Mouse (Mus musculus): Measurements from ENCODE around the gene Xpnpep3. TPM values are rescaled to one million over a fixed set of nuclear protein-coding genes. Genes with fewer than 3 reads are reported as not detected.

Gene Xpnpep3
- total RNA-seq, 2 experiments from 2014 or later, result 11.4 to 13.3 TPM

- DNase-seq, result no peak
Measured at GRCm38 (mm10) chr15:81399297-81399637, 671 bp upstream of the Xpnpep3 start.

GRCm38 (mm10) chr15:81405008-81405407 lies 5.1 kb downstream of the Xpnpep3 start:
- DNase-seq, result no peak

GRCm38 (mm10) chr15:81408199-81408598 lies 8.3 kb downstream of the Xpnpep3 start, which contains the start of gene Dnajb7:
Gene Dnajb7 (minus strand): TSS chr15:81408299.
- DNase-seq, result no peak

- peak; percentile 37 to 67 for DNase-seq
Measured at GRCm38 (mm10) chr15:81416763-81417310, 16.9 kb downstream of the Xpnpep3 start.

DNA sequence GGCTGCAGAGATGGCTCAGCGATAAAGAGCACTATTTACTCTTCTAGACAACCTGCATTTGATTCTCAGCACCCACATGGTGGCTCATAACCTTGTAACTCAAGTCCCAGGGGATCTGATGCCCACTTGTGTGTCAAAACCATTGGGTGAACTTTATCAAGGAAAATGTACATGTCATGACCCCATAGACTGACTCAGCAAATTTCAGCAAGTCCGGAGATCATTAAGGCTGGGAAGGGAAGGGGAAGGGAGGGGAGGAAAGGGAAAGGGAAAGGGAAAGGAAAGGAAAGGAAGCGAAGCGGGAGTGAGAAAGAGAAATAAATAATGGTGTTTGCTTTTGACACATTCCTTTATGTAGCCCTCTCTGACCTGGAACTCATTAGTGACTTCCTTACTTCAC lies 18.1 kb downstream of the Xpnpep3 start:
- no peak for DNase-seq

GRCm38 (mm10) chr15:81421454-81421853 lies 21.5 kb downstream of the Xpnpep3 start:
- DNase-seq, result no peak

DNA sequence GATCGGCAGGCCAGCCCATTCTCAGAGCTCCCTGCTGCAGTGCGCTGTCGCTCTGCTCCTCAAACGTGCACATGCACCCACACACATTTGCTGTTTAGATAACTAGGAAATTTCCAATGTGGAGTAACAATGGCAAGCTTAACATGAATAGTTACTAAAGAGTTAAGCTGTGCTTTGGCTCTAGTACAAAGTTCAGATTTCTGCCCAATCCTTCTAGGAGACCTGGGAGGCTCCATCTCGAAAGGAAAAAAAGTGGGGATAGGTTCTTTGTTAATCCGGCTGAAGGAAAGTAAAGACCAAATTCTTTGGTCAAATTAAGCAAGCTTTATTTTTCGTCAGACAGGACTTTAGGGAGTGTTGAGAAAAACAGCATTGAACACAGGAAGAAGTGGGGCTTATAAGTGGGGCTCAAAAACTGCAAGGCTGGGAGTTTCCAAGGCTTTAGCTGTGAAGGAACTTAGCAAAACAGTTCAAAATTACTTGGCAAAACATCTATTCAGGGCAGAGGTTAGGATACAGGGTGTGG lies 22.3 kb downstream of the Xpnpep3 start:
- no peak for DNase-seq

DNA sequence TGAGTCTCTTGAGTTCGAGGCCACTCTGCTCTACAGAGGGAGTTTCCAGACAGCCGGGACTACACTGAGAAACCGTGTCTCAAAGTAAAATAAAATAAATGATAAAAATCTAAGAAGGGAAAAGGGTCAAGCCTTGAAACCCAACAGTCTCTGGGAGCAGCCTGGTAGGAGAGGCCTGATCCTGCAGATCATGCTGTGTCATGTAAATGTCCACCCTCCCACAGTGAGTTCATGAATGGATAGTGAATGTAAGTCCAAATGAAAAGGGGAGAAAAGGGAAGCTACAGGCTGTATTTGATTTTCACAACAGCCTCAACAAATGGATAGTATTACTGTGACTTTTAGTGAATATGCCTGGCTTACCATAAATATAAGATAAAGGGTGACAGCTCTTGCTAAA lies 25.4 kb downstream of the Xpnpep3 start:
- DNase-seq, result no peak

DNA sequence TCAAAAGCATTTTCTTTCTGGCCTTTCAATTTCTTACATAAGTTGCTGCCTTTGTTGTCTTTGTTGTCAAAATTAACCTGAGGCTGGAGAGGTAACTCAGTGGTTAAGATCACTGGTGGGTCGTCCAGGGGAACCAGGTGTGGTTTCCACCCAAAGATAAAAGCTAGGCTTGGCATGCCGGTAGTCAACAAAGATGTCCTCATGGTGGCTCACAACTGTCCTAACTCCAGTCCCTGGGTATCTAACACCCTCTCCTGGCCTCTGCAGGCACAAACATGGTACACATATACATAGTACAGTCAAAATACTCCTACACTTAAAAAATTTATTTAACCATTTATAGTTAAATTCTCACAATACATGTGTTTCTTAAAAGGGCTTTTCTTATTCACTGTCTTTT lies 28.0 kb downstream of the Xpnpep3 start:
- DNase-seq, result no peak

DNA sequence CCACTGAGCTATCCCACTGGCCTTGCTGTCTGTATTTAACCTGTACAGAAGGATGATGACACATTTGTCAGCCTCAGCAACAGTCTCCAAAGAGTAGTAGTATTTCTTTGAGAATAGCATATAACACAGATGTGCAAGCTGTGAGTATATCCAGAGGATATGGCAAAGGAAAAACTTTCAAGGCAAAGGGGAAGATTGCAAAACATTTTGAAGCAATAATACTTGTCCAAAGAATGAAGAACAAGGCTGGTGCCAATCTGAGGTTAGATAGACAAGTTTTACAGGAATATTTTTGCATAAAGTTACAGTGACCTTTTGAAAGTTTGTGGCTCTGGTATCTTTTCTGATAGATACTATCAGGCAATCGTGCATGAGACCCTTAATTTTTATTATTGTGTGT lies 31.3 kb downstream of the Xpnpep3 start:
- no peak for DNase-seq

GRCm38 (mm10) chr15:81438345-81438744 lies 38.4 kb downstream of the Xpnpep3 start:
- no peak for DNase-seq

GRCm38 (mm10) chr15:81439236-81439635 lies 39.3 kb downstream of the Xpnpep3 start:
- no peak for DNase-seq

GRCm38 (mm10) chr15:81448463-81448862 lies 48.5 kb downstream of the Xpnpep3 start:
- DNase-seq, result peak; percentile 70 to 89

DNA sequence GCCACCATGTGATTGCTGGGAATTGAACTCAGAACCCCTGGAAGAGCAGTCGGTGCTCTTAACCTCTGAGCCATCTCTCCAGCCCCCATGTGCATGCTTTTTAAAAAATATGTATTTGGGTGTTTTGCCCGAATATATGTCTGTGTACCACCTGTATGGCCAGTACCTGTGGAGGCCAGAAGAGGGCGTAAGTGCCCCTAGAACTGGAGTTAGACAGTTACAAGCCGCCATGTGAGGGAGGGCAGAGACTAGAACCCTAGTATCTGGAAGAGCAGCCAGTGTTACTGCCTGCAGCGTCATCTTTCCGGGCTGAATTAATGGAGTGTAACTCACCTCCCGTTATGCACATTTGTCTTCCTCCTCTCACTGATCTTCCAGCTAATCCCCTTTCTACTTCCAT lies 61.6 kb downstream of the Xpnpep3 start:
- no peak for DNase-seq

GRCm38 (mm10) chr15:81465016-81465660 lies 65.2 kb downstream of the Xpnpep3 start:
- DNase-seq, result no peak

GRCm38 (mm10) chr15:81465901-81466737 lies 66.2 kb downstream of the Xpnpep3 start, which contains the start of gene Rbx1:
Gene Rbx1 (plus strand): TSS chr15:81466296.
- peak; percentile 99 to 100 for DNase-seq

- no peak for DNase-seq
Measured at GRCm38 (mm10) chr15:81466738-81467113, 66.8 kb downstream of the Xpnpep3 start.

- DNase-seq, result no peak
Measured at GRCm38 (mm10) chr15:81470735-81471134, 70.8 kb downstream of the Xpnpep3 start.

- no peak for DNase-seq
Measured at GRCm38 (mm10) chr15:81472256-81472655, 72.3 kb downstream of the Xpnpep3 start.

- peak in 1 of 2 experiments; percentile 51 for DNase-seq
Measured at GRCm38 (mm10) chr15:81475654-81476053, 75.7 kb downstream of the Xpnpep3 start.

- no peak for DNase-seq
Measured at GRCm38 (mm10) chr15:81476597-81476996, 76.7 kb downstream of the Xpnpep3 start.

DNA sequence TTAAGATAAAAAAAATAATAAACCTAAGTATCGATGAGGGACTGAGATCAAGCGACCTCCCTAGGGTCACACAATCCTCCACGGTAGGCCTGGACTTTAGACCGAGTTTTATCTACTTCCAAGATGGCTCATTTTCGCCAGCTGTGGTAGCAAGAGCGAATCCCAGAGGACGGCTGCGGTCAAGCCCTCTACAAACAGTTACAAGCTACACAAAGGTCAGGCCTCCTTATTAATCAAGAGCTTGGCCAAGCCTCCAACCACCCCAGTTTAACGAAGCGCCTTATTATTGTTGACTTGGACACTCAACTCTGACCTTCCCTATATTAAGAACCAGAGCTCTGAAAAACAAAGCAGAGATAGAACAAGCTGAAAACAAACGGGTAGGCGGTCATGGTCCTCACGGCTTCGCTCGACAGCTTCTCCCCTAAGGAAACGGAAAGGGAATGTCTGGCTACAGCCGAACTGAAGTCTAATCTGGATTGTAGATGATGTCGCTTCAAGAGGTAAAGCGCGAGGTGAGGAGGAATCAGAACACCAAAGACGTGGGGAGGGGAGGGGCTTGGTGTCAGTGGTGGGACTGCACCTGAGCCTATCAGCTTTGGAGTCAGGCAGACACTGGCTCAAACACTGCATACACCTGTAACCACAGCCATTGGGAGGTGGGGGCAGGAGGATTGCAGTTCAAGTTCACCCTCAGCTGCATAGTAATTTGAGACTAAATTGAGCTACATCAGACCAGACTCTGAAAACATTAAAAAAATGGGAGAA lies 79.7 kb downstream of the Xpnpep3 start:
- DNase-seq, result no peak

Measured in heart, adult 18-20 months (tissue).